Mouse (Mus musculus) heart, embryonic 12.5 days (tissue): Measurements from ENCODE around the gene Mtmr12. TPM values are rescaled to one million over a fixed set of nuclear protein-coding genes. Genes with fewer than 3 reads are reported as not detected.
"Not testable (repeated sequence)": the region's sequence is repeated elsewhere in the genome, so short reads cannot be mapped to it uniquely, and the experiment has no call there.

Experiments used
- ATAC-seq: fragments of 200-750 bp; cut with Nextera tagmentation; 2 replicates; pipeline ENCODE4 v1.8.0; 2017; ENCODE audit warnings: moderate TSS enrichment, moderate library complexity; ENCODE audit not compliant: insufficient number of reproducible peaks, low FRiP score
- H3K27ac ChIP-seq: fragments of 300-500 bp; sonication (generic); 2 replicates; pipeline ENCODE4 v1.5.1; 2016; ENCODE audit warnings: mild to moderate bottlenecking, moderate library complexity; ENCODE audit not compliant: poor library complexity, severe bottlenecking
- H3K27me3 ChIP-seq: fragments of 300-500 bp; sonication (generic); replicated peaks from 2 replicates; pipeline ENCODE4 v1.6.1; 2016; ENCODE audit warnings: mild to moderate bottlenecking, moderate library complexity
- H3K36me3 ChIP-seq: fragments of 300-500 bp; sonication (generic); 2 replicates; pipeline ENCODE4 v1.6.1; 2016; ENCODE audit warnings: mild to moderate bottlenecking, moderate library complexity
- H3K4me1 ChIP-seq: fragments of 300-500 bp; sonication (generic); replicated peaks from 2 replicates; pipeline ENCODE4 v1.6.1; 2016; ENCODE audit warnings: mild to moderate bottlenecking
- H3K4me2 ChIP-seq: fragments of 300-500 bp; sonication (generic); 2 replicates; pipeline ENCODE4 v1.6.1; 2016; ENCODE audit warnings: mild to moderate bottlenecking, moderate library complexity
- H3K4me3 ChIP-seq: fragments of 300-500 bp; sonication (generic); 2 replicates; pipeline ENCODE4 v1.5.1; 2016; ENCODE audit warnings: mild to moderate bottlenecking
- H3K9ac ChIP-seq: fragments of 300-500 bp; sonication (generic); 2 replicates; pipeline ENCODE4 v1.6.1; 2016; ENCODE audit warnings: mild to moderate bottlenecking, moderate library complexity
- H3K9me3 ChIP-seq: fragments of 300-500 bp; sonication (generic); replicated peaks from 2 replicates; pipeline ENCODE4 v1.6.1; 2016; ENCODE audit warnings: mild to moderate bottlenecking, moderate library complexity
- WGBS: fragments of 180-500 bp; shearing (Covaris S2); methylation state at CpG from one replicate; pipeline ENCODE4 v1.1.7; 2016; 5-methylcytosine and 5-hydroxymethylcytosine counted together
- polyA plus RNA-seq: library from polyadenylated mRNA; unstranded; fragments of >200 nt; fragmentation: Nextera tagmentation; extraction: Ambion mirVana; gene quantifications from 2 replicates; pipeline ENCODE4 v1.2.1, GENCODE M21; 2016

Gene Mtmr12
- polyA plus RNA-seq: 16.5 and 16.7 TPM in 2 replicates

DNA sequence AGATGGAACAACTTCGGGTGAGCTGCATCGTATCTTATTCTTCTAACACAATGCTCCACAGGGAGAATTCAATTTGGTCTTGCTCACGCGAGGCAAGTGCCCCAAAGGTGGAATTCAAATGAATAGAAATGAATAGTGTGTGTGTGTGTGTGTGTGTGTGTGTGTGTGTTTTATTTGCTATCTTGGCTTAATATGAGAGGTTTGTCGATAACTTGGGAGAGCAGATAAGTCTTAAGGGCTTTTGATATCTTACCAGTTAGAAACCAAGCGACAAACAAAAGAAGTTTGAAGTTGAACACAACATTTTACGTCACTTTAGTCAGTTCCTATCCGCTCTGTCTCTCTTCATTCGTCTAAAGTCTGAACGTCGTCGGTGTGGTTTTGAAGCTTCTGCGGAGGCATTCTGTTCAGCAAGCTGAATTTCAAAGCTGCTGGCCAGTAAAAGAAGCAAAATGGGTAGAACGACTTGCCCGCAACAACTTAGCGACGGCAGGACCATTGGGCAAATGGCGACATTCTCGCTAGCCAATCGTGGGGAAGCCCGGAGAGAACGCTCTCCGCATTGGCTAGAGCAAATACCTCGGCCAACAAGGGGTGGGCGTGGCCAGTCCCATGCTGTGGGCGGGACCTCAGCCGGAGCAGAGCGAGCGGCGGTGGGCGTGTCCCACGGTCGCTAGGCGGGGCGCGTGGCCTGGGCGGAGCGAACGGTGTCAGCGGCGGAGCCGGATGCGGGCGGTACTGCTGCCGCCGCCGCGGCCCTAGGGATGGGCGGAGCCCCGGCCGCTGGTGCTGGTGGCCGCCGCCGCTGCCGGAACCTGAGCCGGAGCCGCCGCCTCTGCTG lies at the start of gene Mtmr12:
Gene Mtmr12, plus strand, starts transcription at position 710 of the 841 bp plus-strand sequence.
- ATAC-seq: peak; percentile 99
- 1% methylated on average over 55 of the region's 58 CpGs for WGBS
- peaks cover 39% of the 10 kb centered on the region for H3K4me1 ChIP-seq

DNA sequence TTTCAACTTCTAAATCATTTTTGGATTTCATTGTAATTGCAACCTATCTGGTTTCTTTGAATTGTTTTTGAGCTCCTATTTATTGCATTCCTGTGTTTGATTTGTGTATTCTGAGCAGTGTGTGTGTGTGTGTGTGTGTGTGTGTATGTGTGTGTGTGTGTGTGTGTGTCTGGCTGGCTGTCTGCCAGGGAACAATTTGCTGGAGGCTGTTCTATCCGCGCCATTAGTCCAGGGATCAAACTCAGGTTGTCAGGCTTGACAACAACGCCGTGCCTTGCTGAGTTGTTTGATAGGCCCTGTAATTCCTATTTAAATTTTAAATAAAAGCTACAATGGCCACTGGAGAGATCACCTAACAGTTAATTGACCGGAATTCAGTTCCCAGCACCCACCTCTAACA lies 26.7 kb upstream of the Mtmr12 start:
- Histone ChIP-seq H3K4me2 (no peak overlapping the region), H3K4me1 (no peaks in the 10 kb centered on the region), H3K9me3 (no peaks in the 10 kb centered on the region), H3K36me3 (peaks cover 70% of the 10 kb centered on the region), H3K27ac (no peak overlapping the region), H3K27me3 (no peaks in the 10 kb centered on the region), H3K4me3 (no peak overlapping the region), H3K9ac (no peak overlapping the region)
- WGBS: 81% methylated on average over 5 of the region's 5 CpGs
- ATAC-seq: no peak

More for the DNA sequence above, at the start of gene Mtmr12:
- peak within 1 kb of the TSS; percentile 89 for H3K27ac ChIP-seq
- H3K9me3 ChIP-seq: no peaks in the 10 kb centered on the region
- no peaks in the 10 kb centered on the region for H3K27me3 ChIP-seq
- no peaks in the 10 kb centered on the region; the same call in 1 of the 2 replicates for H3K36me3 ChIP-seq
- H3K9ac ChIP-seq: peak within 1 kb of the TSS; percentile 91
- peak within 1 kb of the TSS; percentile 77 for H3K4me2 ChIP-seq
- H3K4me3 ChIP-seq: peak within 1 kb of the TSS; percentile 90

DNA sequence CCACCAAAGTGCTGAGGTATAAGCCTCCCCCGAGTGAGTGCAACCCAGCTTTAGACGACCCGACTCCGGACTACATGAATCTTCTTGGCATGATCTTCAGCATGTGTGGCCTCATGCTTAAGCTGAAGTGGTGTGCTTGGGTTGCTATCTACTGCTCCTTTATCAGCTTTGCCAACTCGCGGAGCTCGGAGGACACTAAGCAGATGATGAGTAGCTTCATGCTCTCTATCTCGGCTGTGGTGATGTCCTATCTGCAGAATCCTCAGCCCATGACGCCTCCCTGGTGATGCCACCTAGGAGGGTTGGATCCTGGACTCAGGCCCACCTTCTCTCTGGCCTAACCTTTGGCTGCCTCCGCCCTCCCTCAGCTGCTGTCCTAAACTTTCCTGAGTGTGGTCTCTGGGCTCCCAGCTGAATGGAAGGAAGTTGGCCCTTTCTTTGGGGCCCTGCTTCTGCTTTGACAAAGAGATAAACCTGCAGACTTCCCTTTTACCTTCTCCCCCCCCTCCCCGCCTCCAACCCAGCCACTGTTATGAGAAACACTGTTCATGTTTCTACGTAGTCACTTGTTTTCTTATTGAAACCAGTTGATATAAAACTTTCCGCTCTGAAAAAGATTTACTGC lies 23.5 kb upstream of the Mtmr12 start:
- not testable (repeated sequence) for H3K27ac ChIP-seq, H3K9ac ChIP-seq, H3K4me3 ChIP-seq, H3K9me3 ChIP-seq, H3K4me1 ChIP-seq, H3K4me2 ChIP-seq, ATAC-seq, H3K27me3 ChIP-seq
- peaks cover 58% of the 10 kb centered on the region for H3K36me3 ChIP-seq
- WGBS: 68% methylated on average over 13 of the region's 13 CpGs

DNA sequence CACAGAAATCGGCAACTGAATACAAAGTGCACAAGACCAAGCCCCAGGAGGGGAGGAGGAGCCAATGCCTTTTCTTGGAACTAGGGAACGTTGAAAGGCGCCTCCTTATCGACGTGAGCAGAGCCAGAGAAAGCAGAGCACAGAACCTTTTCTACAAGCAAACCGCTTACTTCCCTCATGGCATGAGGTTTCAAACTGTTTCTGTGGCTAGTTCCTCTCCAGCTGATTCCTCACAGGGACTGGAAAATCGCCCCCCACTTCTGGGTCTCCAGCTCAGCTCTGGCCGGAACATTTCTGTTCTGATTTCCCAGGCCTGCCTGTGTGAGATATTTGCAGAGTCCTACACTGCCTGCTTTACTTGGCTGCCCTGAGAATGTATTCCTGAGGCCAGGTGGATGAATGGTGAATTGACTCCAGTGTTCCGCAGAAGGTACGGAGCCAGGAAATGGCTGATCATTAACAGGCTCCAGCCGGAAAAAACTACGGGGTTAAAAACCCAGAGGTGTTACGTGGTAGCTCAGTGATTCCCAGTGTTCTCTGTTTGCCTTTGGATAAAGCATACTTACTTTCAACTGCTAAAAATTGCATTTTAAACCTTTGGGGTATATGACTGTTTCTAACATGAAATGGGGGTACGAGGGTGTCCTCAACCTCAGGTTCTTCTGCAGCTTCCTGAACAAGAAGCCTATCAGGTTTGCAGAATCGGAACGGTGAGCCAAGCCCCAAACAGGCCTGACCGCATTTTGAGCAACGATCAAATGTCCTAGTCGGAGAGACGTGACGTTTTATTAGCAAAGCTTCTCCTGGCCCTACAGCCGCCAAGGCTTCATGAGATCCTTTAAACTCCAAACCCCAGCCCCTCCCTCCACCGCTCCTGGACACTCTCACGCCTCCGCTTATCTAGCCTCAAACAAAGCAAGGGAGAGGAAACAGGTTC lies 10.7 kb upstream of the Mtmr12 start:
- peaks cover 35% of the 10 kb centered on the region for H3K4me1 ChIP-seq
- WGBS: 17% methylated on average over 25 of the region's 25 CpGs
- ATAC-seq: peak; percentile 73
- peak overlapping the region; percentile 57 for H3K4me2 ChIP-seq
- H3K27ac ChIP-seq: peak overlapping the region; percentile 77
- H3K9me3 ChIP-seq: no peaks in the 10 kb centered on the region
- H3K4me3 ChIP-seq: peak overlapping the region; percentile 23
- H3K36me3 ChIP-seq: peaks cover 15% of the 10 kb centered on the region
- no peaks in the 10 kb centered on the region for H3K27me3 ChIP-seq
- peak overlapping the region; percentile 45; the same call in 1 of the 2 replicates for H3K9ac ChIP-seq

DNA sequence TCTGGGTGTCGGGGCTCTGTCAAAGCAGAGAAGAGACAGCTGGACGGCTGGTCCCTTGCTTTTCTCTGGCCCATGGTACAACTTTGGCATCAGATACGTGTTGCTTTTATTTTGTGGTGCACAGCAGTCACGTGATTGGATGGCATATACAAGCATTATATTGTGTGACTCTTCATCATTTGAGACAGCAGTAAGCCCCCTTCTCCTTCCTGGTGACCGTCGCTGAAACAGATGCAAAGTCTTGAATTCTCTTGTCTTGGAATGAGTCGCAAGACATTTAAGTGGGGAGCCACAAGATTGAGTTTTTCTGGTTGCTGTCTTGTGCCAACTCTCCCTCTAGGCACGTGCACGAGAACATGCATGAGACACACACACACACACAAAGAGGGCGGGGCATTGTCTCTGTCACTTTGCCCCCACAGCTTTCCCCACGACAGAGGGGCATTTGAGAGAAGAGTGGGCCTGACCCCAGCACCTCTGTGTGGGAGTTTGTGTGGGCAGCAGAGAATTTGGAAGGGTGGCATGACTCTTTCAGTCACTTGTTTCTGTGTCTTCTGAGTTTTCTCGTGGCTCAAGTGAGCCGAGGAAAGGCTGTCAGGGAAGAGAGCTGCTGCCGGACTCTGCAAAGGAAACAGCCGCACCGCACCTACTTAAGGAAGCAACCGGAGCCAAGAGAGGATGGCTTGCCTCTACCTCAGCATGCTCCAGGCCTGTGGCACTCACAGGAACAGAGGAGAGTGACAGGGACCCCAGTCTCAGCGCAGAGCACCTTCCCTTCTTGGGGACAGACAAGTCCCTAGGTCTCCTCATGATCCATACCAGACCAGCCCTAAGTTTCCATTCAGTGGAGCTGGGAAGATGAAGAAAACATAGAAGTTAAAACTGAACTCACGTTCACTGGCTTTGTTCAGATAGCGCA lies 9.8 kb upstream of the Mtmr12 start:
- Histone ChIP-seq H3K36me3 (peaks cover 12% of the 10 kb centered on the region), H3K4me3 (peak overlapping the region; percentile 23; the same call in 1 of the 2 replicates), H3K4me1 (peaks cover 35% of the 10 kb centered on the region), H3K9me3 (no peaks in the 10 kb centered on the region), H3K4me2 (peak overlapping the region; percentile 57), H3K27ac (peak overlapping the region; percentile 77), H3K9ac (peak overlapping the region; percentile 45; the same call in 1 of the 2 replicates), H3K27me3 (no peaks in the 10 kb centered on the region)
- no peak for ATAC-seq
- 37% methylated on average over 20 of the region's 20 CpGs for whole genome bisulfite sequencing

DNA sequence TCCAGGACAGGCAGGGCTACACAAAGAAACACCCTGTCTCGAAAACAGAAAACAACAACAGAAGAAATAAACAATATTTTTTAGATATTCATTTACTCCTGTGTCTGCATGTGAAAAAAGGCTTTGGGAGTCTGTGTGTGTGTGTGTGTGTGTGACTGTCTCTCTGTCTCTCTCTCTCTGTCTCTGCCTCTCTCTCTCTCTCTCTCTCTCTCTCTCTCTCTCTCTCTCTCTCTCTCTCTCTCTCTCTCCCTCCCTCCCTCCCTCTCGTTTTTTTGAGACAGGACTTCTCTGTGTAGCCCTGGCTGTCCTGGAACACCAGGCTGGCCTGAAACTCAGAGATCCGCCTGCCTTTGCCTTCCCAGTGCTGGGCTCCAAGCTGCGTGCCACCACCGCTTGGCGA lies 8.9 kb upstream of the Mtmr12 start:
- WGBS: 70% methylated on average over 5 of the region's 6 CpGs

DNA sequence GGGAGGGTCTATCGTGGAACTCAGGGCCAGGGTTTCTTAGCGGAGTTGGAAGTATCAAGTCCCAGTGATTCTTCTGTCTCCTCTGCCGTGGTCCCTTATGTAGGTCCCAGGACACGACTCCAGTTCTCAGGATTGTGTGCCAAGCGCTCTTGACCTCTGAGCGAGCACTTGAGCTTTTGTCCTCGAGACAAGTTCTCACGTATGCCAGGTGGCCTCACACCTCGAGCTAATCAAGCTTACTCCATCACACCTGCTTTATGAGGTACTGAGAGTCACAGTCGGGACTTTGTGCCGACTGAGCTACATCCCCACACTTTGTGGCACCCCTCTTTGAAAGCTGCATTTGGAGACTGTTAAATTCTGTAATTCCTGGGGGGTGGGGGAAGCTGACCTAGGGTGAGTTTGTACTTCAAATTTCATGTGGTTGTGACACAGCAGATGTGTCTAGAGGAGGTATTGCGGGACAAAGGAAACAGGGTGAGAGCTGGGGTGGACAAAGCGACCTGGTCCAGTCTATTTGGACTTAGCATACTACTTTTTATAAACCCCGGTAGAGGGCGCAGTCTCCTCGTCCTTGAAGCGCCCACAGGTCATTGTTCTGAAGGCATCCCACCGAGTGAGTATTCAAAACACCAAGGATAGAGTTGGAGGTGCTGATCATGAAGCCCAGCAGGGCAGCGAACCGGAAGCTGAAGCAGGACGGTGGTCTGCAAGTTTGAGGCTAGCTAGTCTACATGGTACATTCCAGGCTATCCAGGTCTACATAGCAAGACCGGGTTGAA lies 8.2 kb upstream of the Mtmr12 start:
- Histone ChIP-seq H3K4me1 (peaks cover 39% of the 10 kb centered on the region), H3K4me3 (no peak overlapping the region), H3K27me3 (no peaks in the 10 kb centered on the region), H3K4me2 (peak overlapping the region; percentile 55), H3K9me3 (no peaks in the 10 kb centered on the region), H3K27ac (no peak overlapping the region), H3K9ac (no peak overlapping the region), H3K36me3 (0 out of 2 replicates have a peak, but pooled peaks cover 2% of the 10 kb centered on the region)
- peak; percentile 58 for ATAC-seq
- 27% methylated on average over 22 of the region's 22 CpGs for WGBS

More for the DNA sequence above, 8.9 kb upstream of the Mtmr12 start:
- Histone ChIP-seq H3K9ac (no peak overlapping the region), H3K27me3 (no peaks in the 10 kb centered on the region), H3K9me3 (no peaks in the 10 kb centered on the region), H3K4me1 (peaks cover 35% of the 10 kb centered on the region), H3K36me3 (peaks cover 3% of the 10 kb centered on the region; the same call in 1 of the 2 replicates), H3K4me2 (no peak overlapping the region), H3K27ac (no peak overlapping the region), H3K4me3 (no peak overlapping the region)
- ATAC-seq: no peak

DNA sequence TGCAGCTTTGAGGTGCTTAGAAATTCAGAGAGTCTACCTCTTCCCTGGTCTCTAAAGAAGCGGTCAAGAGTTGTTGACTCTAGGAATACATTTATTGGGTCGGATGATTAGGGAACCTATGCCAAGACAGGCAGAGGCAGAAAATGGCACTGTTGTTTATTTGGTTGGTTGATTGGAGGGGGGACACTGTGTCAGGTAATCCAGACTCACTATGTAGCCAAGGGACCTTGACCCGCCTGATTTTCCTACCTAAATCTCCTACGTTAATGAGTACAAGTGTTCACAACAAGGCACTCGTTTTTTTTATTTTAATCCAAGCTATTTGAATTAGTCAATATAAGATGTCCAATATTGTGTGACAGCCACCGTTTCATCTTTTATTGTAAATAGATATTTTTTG lies 7.5 kb upstream of the Mtmr12 start:
- Histone ChIP-seq H3K36me3 (no peaks in the 10 kb centered on the region), H3K4me2 (0 out of 2 replicates have a peak overlapping the region, but pooled peaks have one; percentile 55), H3K4me1 (peaks cover 39% of the 10 kb centered on the region), H3K4me3 (no peak overlapping the region), H3K27me3 (no peaks in the 10 kb centered on the region), H3K9me3 (no peaks in the 10 kb centered on the region), H3K27ac (no peak overlapping the region), H3K9ac (no peak overlapping the region)
- ATAC-seq: no peak
- WGBS: 72% methylated on average over 6 of the region's 6 CpGs

DNA sequence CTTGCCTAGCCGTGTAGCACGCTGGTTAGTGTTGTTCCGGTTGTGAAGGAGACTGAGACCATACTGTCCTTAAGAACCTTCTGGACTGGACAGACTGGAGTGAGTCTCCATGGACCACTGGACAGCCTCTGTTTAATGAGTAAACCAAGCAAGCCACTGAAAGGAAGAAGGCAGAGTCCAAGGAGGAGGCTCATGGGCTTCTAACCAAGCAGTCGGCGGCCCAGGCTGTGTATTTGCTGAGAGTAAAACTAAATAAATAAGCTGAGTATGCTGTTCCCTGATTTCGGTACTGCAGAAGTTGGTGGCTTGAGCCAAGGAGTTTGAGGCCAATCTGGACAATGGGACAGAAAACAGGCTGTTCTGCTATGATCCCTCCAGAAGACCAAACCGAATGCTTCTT lies 4.8 kb upstream of the Mtmr12 start:
- H3K4me1 ChIP-seq: peaks cover 27% of the 10 kb centered on the region
- H3K27me3 ChIP-seq: no peaks in the 10 kb centered on the region
- no peaks in the 10 kb centered on the region for H3K9me3 ChIP-seq
- H3K9ac ChIP-seq: no peak overlapping the region
- H3K36me3 ChIP-seq: no peaks in the 10 kb centered on the region
- no peak overlapping the region for H3K27ac ChIP-seq
- 91% methylated on average over 7 of the region's 7 CpGs for WGBS
- no peak for ATAC-seq
- no peak overlapping the region for H3K4me3 ChIP-seq
- no peak overlapping the region for H3K4me2 ChIP-seq
